Mouse (Mus musculus) cerebral cortex, adult 2 months (tissue): Measurements from ENCODE around the gene Capn12.

Source experiments
- WGBS: fragments of 180-500 bp; shearing (Covaris S2); methylation state at CpG from one replicate; pipeline ENCODE4 v1.1.7; 2018; 5-methylcytosine and 5-hydroxymethylcytosine counted together

Gene Capn12

GRCm38 (mm10) chr7:28921178-28921577 lies 40.0 kb downstream of the Capn12 start:
- 59% methylated on average over 3 of the region's 3 CpGs for WGBS

- WGBS: 61% methylated on average over 8 of the region's 8 CpGs
Observed at GRCm38 (mm10) chr7:28921722-28922465, 40.7 kb downstream of the Capn12 start.

- 37% methylated on average over 4 of the region's 4 CpGs for WGBS
Observed at GRCm38 (mm10) chr7:28922606-28923005, 41.4 kb downstream of the Capn12 start.

- WGBS: 38% methylated on average over 4 of the region's 4 CpGs
Observed at GRCm38 (mm10) chr7:28923865-28924291, 42.7 kb downstream of the Capn12 start.

- 69% methylated on average over 3 of the region's 3 CpGs for WGBS
Observed at GRCm38 (mm10) chr7:28924802-28925201, 43.6 kb downstream of the Capn12 start.

GRCm38 (mm10) chr7:28925317-28925716 lies 44.1 kb downstream of the Capn12 start:
- WGBS: 37% methylated on average over 9 of the region's 9 CpGs

- WGBS: 50% methylated on average over 2 of the region's 2 CpGs
Observed at GRCm38 (mm10) chr7:28926172-28926571, 45.0 kb downstream of the Capn12 start.

- WGBS: 43% methylated on average over 3 of the region's 3 CpGs
Observed at GRCm38 (mm10) chr7:28929381-28929780, 48.2 kb downstream of the Capn12 start.

- 33% methylated on average over 5 of the region's 5 CpGs for WGBS
Observed at GRCm38 (mm10) chr7:28930320-28931031, 49.3 kb downstream of the Capn12 start.

GRCm38 (mm10) chr7:28931032-28931694 lies 49.9 kb downstream of the Capn12 start:
- WGBS: 68% methylated on average over 7 of the region's 7 CpGs

- 85% methylated on average over 4 of the region's 4 CpGs for WGBS
Observed at GRCm38 (mm10) chr7:28931695-28932039, 50.4 kb downstream of the Capn12 start.

- 62% methylated on average over 6 of the region's 6 CpGs for WGBS
Observed at GRCm38 (mm10) chr7:28932421-28933041, 51.3 kb downstream of the Capn12 start.

GRCm38 (mm10) chr7:28933825-28934224 lies 52.6 kb downstream of the Capn12 start:
- 90% methylated on average over 2 of the region's 2 CpGs for WGBS

- 59% methylated on average over 4 of the region's 4 CpGs for WGBS
Observed at GRCm38 (mm10) chr7:28936787-28937186, 55.6 kb downstream of the Capn12 start.

- WGBS: 32% methylated on average over 4 of the region's 4 CpGs
Observed at GRCm38 (mm10) chr7:28938654-28939053, 57.4 kb downstream of the Capn12 start.

GRCm38 (mm10) chr7:28939418-28940183 lies 58.4 kb downstream of the Capn12 start:
- WGBS: 49% methylated on average over 7 of the region's 7 CpGs

- 45% methylated on average over 4 of the region's 4 CpGs for WGBS
Observed at GRCm38 (mm10) chr7:28941129-28941528, 59.9 kb downstream of the Capn12 start.

- 61% methylated on average over 4 of the region's 4 CpGs for WGBS
Observed at GRCm38 (mm10) chr7:28941542-28941941, 60.3 kb downstream of the Capn12 start.
